Mouse (Mus musculus): Measurements from ENCODE around the gene Slc30a3. TPM values are rescaled to one million over a fixed set of nuclear protein-coding genes. Genes with fewer than 3 reads are reported as not detected.
A peak's percentile ranks its signal among the peaks of the same experiment; 100 is the strongest.
"Not testable (repeated sequence)": the region's sequence is repeated elsewhere in the genome, so short reads cannot be mapped to it uniquely, and the experiment has no call there.

Slc30a3 gene
- polyA plus RNA-seq, 1 experiment from 2014 or later = 48.3 TPM

GRCm38 (mm10) chr5:31069810-31070209 is 38.2 kb downstream of the Slc30a3 start:
- no peak for ATAC-seq (ENCODE audit: low read depth)
- Histone ChIP-seq H3K9ac (replicated peaks; ENCODE audit: low read depth, low read length) (no peak overlapping the region), H3K4me2 (ENCODE audit: low read depth, low read length) (no peak overlapping the region), H3K36me3 (ENCODE audit: control insufficient read depth, insufficient read depth, low read length) (peaks cover 56% of the 10 kb centered on the region), H3K27ac (ENCODE audit: low read depth, low read length) (no peak overlapping the region), H3K9me3 (ENCODE audit: control insufficient read depth, low read length) (no peaks in the 10 kb centered on the region), H3K27me3 (ENCODE audit: control insufficient read depth, insufficient read depth, low read length) (no peaks in the 10 kb centered on the region), H3K4me3 (ENCODE audit: low read depth, low read length) (no peak overlapping the region), H3K4me1 (ENCODE audit: control insufficient read depth, insufficient read depth, low read length) (no peaks in the 10 kb centered on the region)
- WGBS = 100% methylated on average over 3 of the region's 3 CpGs

DNA sequence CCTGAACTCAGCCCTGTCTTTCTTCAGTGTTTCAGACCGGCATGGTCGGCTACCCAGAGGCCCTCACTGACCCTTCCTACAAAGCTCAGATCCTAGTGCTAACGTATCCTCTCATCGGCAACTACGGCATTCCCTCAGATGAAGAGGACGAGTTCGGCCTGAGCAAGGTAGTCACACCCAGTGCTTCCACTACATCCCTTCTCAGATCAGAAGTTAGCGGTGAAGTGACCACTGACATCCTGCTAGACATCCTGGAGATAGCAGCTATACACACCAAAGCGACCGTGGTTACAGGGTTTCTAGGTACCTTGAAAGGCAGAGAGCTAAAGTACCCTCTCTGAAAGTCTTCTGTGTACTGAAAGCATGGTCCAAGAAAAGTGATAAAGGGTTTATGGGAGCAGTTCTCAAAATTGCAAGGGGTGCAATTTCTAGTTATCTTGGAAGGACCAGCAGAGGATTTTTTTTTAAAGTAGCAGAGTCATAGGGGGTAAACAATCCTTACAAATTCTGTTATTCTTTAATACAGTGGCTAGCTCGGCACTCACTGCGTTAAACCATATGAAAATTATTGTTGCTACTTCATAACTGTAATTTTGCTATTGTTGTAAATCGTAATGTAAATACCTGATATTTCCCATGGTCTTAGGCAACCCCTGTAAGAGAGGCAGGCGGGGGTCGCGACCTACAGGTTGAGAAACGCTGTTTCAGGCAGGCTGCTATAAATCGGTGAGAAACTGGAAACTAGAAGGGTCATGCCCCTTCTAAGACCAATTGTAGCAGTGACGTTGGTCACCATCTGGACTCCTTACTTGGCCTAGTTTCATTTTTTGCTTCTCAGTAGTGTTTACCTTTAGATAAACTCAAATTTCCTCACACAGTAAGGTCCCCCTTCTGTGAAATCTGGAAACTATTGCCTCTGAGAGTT is 52.6 kb downstream of the Slc30a3 start:
- H3K27ac ChIP-seq (ENCODE audit: low read depth, low read length) = no peak overlapping the region; the same call in 1 of the 2 replicates
- no peaks in the 10 kb centered on the region for H3K9me3 ChIP-seq (ENCODE audit: control insufficient read depth, low read length)
- H3K27me3 ChIP-seq (ENCODE audit: control insufficient read depth, insufficient read depth, low read length) = no peaks in the 10 kb centered on the region
- peak overlapping the region; percentile 63 for H3K9ac ChIP-seq (replicated peaks; ENCODE audit: low read depth, low read length)
- no peak for ATAC-seq (ENCODE audit: low read depth)
- peak overlapping the region; percentile 65 for H3K4me3 ChIP-seq (ENCODE audit: low read depth, low read length)
- WGBS = 18% methylated on average over 19 of the region's 19 CpGs
- 0 out of 2 replicates have a peak, but pooled peaks cover 2% of the 10 kb centered on the region for H3K36me3 ChIP-seq (ENCODE audit: control insufficient read depth, insufficient read depth, low read length)
- H3K4me2 ChIP-seq (ENCODE audit: low read depth, low read length) = peak overlapping the region; percentile 95
- H3K4me1 ChIP-seq (ENCODE audit: control insufficient read depth, insufficient read depth, low read length) = peaks cover 9% of the 10 kb centered on the region

DNA sequence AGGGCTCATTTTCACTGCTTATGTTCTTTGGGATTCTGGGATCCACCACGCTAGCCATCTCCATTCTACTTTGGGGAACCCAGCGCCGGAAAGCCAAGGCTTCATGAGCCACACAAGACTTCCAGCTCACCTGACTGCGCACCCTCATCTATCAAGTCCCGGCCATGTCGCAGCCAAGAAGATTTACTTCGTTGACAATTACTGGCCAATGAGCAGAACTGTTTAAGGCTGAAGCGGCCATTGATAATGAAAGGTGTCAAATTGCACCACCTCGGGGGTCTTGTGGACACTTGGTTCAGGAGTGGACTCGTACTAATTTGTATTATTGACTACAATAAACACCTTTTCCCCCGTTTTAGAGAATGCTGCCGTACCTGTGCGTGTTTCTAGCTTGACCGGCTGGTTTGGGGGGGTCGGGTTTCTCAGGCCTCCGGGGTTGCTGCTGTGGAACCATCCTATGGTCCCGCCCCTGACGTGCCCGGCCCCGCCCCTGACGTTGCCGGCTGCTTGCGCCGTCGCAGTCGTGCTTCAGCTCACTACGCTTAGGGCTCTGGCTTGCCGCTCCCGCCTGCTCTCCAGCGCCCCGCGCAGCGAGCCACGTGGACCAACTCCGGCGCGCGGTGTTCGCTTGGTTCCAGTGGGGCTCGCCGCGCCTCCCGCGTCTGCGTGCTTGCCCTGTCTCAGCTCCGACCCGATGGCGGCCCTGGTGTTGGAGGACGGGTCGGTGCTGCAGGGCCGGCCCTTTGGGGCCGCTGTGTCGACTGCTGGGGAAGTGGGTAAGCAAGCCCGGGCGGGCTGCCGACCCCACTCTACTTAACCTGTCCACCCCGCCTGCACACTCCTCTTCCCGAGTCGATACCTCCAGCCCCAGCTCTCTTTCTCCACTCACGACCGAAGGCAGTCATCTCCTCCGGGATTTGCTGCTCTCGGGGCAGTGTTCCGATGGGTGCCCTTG is 53.5 kb downstream of the Slc30a3 start, which contains the start of gene Cad:
Gene Cad, plus strand, starts transcription at position 520 of the 955 bp plus-strand sequence.
- WGBS = 1% methylated on average over 62 of the region's 64 CpGs
- H3K36me3 ChIP-seq (ENCODE audit: control insufficient read depth, insufficient read depth, low read length) = no peaks in the 10 kb centered on the region
- no peaks in the 10 kb centered on the region for H3K9me3 ChIP-seq (ENCODE audit: control insufficient read depth, low read length)
- H3K4me2 ChIP-seq (ENCODE audit: low read depth, low read length) = peak within 1 kb of the TSS; percentile 95
- H3K4me3 ChIP-seq (ENCODE audit: low read depth, low read length) = peak within 1 kb of the TSS; percentile 65
- peak within 1 kb of the TSS; percentile 72 for H3K27ac ChIP-seq (ENCODE audit: low read depth, low read length)
- H3K4me1 ChIP-seq (ENCODE audit: control insufficient read depth, insufficient read depth, low read length) = peaks cover 12% of the 10 kb centered on the region
- H3K27me3 ChIP-seq (ENCODE audit: control insufficient read depth, insufficient read depth, low read length) = no peaks in the 10 kb centered on the region
- H3K9ac ChIP-seq (replicated peaks; ENCODE audit: low read depth, low read length) = peak within 1 kb of the TSS; percentile 63
- peak; percentile 99 for ATAC-seq (ENCODE audit: low read depth)

- WGBS = 59% methylated on average over 4 of the region's 4 CpGs
- not testable (repeated sequence) for ATAC-seq (ENCODE audit: low read depth)
Measured at GRCm38 (mm10) chr5:31053728-31054127, 54.3 kb downstream of the Slc30a3 start.

DNA sequence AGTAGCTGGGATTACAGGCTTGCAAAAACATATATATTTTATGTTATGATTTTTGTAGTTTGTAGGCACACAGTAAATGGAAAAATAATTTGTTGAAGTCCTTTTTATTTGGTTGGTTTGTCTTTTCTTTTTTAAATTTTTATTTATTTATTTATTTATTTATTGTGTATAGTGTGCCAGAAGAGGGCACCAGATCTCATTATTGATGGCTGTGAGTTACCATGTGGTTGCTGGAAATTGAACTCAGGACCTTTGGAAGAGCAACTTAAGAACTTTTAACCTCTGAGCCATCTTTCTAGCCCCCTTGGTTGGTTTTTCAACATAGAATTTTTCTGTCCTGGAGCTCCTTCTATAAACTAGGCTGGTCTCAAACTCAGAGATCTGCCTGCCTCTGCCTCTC is 57.6 kb downstream of the Slc30a3 start:
- H3K9me3 ChIP-seq (ENCODE audit: control insufficient read depth, low read length) = no peaks in the 10 kb centered on the region
- H3K4me2 ChIP-seq (ENCODE audit: low read depth, low read length) = no peak overlapping the region
- H3K27me3 ChIP-seq (ENCODE audit: control insufficient read depth, insufficient read depth, low read length) = no peaks in the 10 kb centered on the region
- H3K4me3 ChIP-seq (ENCODE audit: low read depth, low read length) = no peak overlapping the region
- H3K27ac ChIP-seq (ENCODE audit: low read depth, low read length) = no peak overlapping the region
- H3K4me1 ChIP-seq (ENCODE audit: control insufficient read depth, insufficient read depth, low read length) = peaks cover 14% of the 10 kb centered on the region
- H3K9ac ChIP-seq (replicated peaks; ENCODE audit: low read depth, low read length) = no peak overlapping the region
- no peak for ATAC-seq (ENCODE audit: low read depth)
- H3K36me3 ChIP-seq (ENCODE audit: control insufficient read depth, insufficient read depth, low read length) = no peaks in the 10 kb centered on the region

More at GRCm38 (mm10) chr5:31053728-31054127, 54.3 kb downstream of the Slc30a3 start:
- Histone ChIP-seq H3K4me3 (ENCODE audit: low read depth, low read length) (peak overlapping the region; percentile 65), H3K27ac (ENCODE audit: low read depth, low read length) (peak overlapping the region; percentile 72; the same call in 1 of the 2 replicates), H3K4me1 (ENCODE audit: control insufficient read depth, insufficient read depth, low read length) (peaks cover 12% of the 10 kb centered on the region), H3K4me2 (ENCODE audit: low read depth, low read length) (peak overlapping the region; percentile 95), H3K9ac (replicated peaks; ENCODE audit: low read depth, low read length) (peak overlapping the region; percentile 63; the same call in 1 of the 2 replicates)
- not testable (repeated sequence) for H3K27me3 ChIP-seq (ENCODE audit: control insufficient read depth, insufficient read depth, low read length); H3K36me3 ChIP-seq (ENCODE audit: control insufficient read depth, insufficient read depth, low read length); H3K9me3 ChIP-seq (ENCODE audit: control insufficient read depth, low read length)

DNA sequence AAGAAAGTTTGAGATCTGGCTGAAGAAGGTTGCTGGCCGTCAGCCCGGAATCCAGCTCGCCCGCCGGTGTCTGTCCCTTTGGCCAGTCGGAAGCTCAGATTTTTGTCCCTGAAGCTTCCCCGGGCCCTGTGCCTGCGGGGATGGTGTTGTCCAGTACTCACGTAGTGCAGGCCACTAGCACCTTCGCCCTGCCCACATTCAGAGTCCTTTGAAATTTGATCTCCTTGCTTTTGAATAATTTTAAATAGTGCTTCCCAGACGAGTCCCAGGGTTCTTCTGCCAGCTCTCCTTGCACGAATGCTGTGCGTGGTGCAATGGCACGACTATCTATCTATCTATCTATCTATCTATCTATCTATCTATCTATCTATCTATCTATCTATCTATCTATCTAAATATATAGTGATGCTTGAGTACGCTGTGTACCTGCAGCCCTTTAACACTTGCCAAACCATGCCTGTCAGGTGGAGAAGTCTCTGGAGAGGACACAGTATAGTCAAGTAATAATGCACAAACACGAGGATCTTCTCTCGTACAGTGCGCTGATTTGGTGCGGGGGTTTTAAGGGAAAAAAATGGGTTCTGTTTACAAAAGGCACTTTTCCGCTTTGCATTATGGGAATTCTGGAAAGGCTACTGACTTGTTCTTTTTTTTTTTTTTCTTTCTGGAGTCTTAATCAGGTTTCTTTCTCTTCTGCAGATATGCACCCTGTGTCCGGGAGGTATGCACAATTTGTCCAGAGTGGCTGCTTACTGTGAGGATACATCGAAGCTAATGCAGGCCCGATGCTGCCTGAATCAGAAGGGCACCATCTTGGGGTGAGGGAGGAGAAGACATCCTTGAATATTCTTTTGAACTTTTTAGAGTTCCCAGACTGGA is 59.0 kb downstream of the Slc30a3 start, which contains the start of gene Slc5a6:
Gene Slc5a6, minus strand, starts transcription at position 162 of the 879 bp plus-strand sequence.
- under 1% methylated on average over 23 of the region's 23 CpGs for WGBS
- peak within 1 kb of the TSS; percentile 65 for H3K4me3 ChIP-seq (ENCODE audit: low read depth, low read length)

DNA sequence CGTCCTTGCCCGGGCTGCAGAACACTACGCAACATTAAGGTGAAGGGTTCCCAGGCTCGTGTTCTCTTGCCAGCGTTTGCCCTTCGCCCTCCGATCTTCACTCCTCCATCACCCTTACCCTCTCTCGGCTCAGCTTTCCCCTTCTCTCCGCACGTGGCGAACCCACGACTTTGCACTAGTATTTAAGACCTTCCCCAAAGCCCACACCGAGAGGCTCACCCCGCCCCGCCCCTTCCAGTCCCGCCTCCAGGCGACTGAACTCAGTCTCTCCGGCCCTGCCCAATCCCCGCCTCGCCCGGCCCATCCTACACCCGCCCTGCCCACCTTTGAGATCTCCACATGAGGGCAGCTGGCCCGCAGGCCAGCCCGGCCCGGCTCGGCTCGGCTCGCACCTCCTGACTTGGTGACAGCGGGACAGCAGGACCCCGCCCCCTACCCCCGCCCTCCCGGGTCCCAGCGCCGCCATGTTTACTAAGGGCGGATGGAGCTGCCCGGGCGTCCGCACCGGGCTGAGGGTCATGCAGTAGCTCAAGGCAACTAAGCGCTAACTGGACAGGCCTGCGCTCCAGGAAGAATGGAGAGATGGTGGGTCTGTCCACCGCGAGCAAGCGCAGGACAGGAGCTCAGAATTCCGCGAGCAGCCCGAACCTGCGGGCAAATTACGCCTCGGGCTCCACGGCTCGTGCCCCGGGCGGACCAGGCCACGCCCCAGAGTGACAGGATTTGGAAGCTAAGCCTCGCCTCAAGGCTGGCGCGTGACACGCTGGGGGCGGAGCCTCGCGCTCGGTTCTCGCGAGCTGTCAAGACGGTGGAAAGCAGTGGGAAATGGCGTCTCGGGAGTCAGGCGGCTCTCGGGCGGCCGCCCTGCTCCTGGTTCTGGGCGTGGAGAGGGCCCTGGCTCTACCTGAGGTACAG is 59.9 kb downstream of the Slc30a3 start, which contains the start of gene Atraid:
Gene Atraid, plus strand, starts transcription at position 465 of the 915 bp plus-strand sequence.
- Histone ChIP-seq H3K36me3 (ENCODE audit: control insufficient read depth, insufficient read depth, low read length) (0 out of 2 replicates have a peak, but pooled peaks cover 7% of the 10 kb centered on the region), H3K27ac (ENCODE audit: low read depth, low read length) (peak within 1 kb of the TSS; percentile 89), H3K4me2 (ENCODE audit: low read depth, low read length) (peak within 1 kb of the TSS; percentile 65), H3K4me1 (ENCODE audit: control insufficient read depth, insufficient read depth, low read length) (peaks cover 10% of the 10 kb centered on the region; the same call in 1 of the 2 replicates), H3K9me3 (ENCODE audit: control insufficient read depth, low read length) (no peaks in the 10 kb centered on the region), H3K27me3 (ENCODE audit: control insufficient read depth, insufficient read depth, low read length) (no peaks in the 10 kb centered on the region), H3K9ac (replicated peaks; ENCODE audit: low read depth, low read length) (peak within 1 kb of the TSS; percentile 84), H3K4me3 (ENCODE audit: low read depth, low read length) (peak within 1 kb of the TSS; percentile 65)
- under 1% methylated on average over 73 of the region's 73 CpGs for WGBS
- ATAC-seq (ENCODE audit: low read depth) = peak; percentile 97

More for the DNA sequence above, 59.0 kb downstream of the Slc30a3 start, which contains the start of gene Slc5a6:
- Histone ChIP-seq H3K27ac (ENCODE audit: low read depth, low read length) (peak within 1 kb of the TSS; percentile 89), H3K27me3 (ENCODE audit: control insufficient read depth, insufficient read depth, low read length) (no peaks in the 10 kb centered on the region), H3K4me1 (ENCODE audit: control insufficient read depth, insufficient read depth, low read length) (peaks cover 10% of the 10 kb centered on the region; the same call in 1 of the 2 replicates), H3K36me3 (ENCODE audit: control insufficient read depth, insufficient read depth, low read length) (0 out of 2 replicates have a peak, but pooled peaks cover under 1% of the 10 kb centered on the region), H3K9ac (replicated peaks; ENCODE audit: low read depth, low read length) (peak within 1 kb of the TSS; percentile 84), H3K4me2 (ENCODE audit: low read depth, low read length) (peak within 1 kb of the TSS; percentile 65), H3K9me3 (ENCODE audit: control insufficient read depth, low read length) (no peaks in the 10 kb centered on the region)
- ATAC-seq (ENCODE audit: low read depth) = peak; percentile 35
